Mouse (Mus musculus) megakaryocyte, adult 5-6 weeks (primary cell): ENCODE measurements around the gene Tbx2. TPM values are rescaled to one million over a fixed set of nuclear protein-coding genes. Genes with fewer than 3 reads are reported as not detected.

Source experiments
- ATAC-seq: 2 replicates; pipeline ENCODE4 v1.8.0; 2016; ENCODE audit warnings: mild to moderate bottlenecking, inconsistent platforms; ENCODE audit not compliant: poor library complexity, severe bottlenecking
- total RNA-seq, 2 experiments: library from RNA; stranded (forward) in 1 of 2; stranded (reverse) in 1 of 2; fragments of 153-499, 151-499 nt in 1 of 2; fragments of 221-1000, 200-1000 nt in 1 of 2; gene quantifications; 2 replicates each; pipeline versions ENCODE4 v1.2.3 to v1.2.4; 2015 to 2017

Gene Tbx2
- total RNA-seq, 2 experiments from 2014 or later: 0.04 TPM; not detected in 1

DNA sequence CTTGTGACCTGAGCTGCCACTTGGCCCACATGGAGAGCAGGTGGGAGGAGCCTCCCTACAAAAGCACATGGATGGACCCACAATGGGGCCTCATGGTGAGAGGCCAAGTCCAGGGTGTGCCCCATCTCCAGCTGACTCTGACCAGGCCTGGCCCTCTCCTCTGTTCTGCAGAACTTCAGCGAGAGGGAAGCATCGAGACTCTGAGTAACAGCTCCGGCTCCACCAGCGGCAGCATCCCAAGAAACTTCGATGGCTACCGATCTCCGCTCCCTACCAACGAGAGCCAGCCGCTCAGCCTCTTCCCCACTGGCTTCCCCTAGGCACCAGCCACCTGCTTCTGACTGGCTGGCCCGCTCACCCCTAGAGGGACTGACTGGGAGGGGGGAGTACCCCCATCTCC, 7.3 kb upstream of the Tbx2 start:
- ATAC-seq: no peak

DNA sequence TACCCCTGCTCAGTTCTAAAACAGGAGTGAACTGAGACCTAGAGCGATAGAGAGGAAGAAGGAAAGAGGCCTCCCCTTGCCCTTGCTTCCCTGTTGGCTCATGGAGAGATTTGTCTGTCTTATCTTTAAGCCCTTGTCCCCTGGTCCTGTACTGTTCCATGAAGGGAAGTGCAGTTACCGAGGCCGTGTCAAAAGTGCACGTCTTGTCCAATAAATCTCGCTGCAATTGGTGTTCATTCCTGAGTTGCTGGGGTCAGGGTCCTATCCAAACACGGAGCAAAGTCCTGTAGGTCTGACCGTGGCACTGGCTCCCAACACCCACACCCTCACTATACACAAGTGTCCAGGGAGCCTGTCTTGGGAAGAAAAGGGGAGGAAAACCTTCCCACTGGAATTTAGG, 6.5 kb upstream of the Tbx2 start:
- ATAC-seq: no peak

DNA sequence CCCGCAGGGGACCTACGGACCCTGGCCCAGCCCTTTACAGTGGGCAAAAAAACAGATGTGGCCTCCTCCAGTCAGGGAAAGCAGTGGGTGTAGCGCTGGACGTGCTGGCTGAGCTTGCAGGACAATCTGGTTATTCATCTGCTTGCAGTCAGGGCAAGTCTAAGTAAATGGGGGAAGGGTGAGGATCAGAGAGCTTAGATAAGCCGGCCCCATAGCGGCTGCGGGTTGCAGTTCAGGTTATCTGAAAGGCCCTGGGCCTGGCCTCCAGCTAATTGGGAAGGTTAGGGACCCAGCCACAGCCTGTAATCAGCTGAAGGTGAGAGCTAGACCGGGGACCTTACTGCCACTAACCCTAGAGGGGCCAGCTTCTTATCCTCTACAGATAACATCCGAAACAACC, 5.0 kb upstream of the Tbx2 start:
- ATAC-seq: no peak

DNA sequence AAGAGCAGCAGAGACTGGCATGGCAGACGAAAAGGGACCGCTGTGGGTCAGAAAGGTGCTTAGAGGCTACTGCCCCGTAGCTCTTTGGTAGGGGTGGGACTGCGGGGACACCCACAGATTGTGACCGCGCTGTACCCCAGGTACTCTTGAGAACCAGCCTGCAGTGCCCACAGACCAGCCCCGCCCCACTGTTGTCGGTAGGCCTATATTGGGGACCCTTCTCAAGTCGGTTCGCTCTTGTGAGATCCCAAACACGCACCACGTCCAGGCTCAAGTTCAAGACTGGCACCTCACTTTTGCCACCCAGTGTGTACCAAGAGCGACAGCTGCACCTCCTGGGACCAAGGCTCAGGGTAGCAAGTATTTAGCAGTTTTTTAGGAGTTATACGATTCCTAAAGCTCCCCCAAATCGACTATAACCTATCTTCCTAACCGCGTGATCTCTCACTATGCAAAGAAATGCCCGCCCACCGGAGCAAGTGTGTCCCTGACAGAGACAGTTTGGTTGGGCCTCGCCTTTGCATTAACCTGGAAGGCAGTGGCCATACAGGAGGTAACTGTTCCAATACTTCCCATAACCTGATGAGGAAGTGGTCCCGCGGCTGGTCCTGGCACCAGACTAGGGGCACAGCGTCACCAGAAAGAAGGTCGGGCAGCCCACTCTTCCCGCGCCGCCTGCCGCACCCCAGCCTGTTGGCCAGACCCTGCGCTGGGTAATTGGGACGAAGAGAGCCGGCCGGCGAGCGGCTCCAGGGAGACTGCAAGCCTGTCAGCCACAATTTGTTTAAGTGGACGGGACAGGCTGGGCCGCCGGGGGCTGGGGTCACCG, 3.4 kb upstream of the Tbx2 start:
- ATAC-seq: no peak

DNA sequence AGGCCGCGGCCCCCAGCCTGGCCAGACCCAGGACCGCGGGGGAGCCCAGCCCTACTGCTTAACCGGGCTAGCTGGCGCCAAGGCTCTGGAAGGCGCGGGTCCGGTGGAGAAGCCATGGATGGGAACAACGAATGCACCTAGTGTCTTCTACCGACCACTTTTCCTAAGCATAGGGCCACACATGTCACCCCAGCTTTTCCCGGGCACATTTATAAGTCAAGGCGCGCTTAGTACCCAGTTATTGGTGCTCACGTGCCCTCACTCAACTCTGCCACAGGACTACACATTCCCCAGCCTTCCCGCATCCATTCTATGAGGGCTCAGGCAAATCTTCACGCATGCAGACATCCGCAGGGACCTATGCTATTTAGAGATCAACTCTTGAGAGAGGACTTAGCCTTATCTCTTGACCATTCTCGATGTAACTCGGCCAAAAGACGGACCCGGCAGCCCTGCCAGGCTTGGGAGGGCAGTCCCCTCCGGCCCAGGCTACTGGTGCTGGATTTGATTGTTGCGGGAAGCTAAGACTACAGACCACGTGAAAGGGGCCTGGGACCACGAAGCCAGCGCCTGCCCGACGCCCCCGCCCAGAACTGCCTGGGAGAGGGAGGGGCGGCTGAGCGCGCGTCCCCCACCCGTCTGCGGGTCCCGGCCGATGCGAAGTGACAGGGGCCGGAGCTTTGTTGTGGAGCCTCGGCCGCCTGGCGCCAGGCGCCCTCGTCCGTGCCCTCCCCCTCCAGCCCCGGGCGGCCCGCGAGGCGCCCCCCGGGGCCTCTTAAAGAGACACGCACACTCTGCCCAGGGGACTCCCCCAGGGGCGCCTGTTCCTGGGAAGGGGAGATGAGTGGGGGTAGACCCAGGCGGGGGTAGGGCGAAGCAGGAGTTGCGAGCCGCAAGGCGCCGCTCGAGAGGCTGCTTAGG, 2.6 kb upstream of the Tbx2 start:
- ATAC-seq: no peak

DNA sequence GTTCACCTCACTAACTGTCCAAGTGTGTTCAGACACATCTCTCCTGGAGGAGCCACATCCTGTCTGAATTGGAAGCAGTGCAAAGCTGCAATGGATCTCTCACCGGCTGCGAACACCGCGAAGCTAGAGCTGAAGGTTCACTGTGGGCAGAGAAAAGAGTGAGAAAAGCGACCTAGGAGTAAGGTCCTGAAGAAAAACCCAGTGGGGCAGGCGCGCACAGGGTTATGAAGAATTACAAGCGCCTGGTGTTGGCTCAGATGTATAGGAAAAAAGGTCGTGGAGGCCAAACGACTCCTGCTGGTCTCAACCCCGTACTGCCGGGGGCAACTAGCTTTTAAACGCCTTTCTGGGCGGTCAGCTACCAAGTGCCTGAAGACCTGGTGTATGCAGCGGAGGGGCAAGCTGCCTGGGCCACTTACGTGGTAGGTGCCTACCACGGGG, 1.4 kb upstream of the Tbx2 start:
- peak; percentile 26; the same call in 1 of the 2 replicates for ATAC-seq

DNA sequence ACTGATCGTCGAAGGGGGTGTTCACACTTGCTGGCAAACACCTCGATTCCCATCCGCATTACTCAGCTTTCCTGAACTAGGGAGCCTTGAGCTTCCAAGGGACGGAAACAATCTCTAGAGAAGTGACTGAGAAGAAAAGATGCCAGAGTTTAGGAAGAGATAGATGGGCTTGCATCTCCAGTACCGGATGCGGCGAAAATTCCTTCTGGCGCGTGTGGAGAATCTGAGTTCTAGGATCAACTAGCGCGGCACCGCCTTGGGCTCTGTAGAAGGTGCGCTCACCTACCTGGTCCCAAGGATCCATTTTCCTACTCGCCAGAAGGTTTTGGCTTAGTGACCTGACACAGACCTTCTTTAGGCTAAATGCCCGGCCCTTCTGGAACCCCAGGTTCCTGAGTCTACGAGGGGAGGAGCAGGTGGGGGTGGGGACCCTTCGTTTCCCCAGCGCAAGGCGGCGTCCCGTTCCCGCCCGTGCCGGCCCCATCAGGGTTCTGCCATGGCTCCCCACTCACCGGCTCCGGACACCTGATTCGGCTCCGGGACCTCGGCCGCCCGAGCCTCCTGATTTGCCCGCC, 608 bp upstream of the Tbx2 start:
- ATAC-seq: no peak

DNA sequence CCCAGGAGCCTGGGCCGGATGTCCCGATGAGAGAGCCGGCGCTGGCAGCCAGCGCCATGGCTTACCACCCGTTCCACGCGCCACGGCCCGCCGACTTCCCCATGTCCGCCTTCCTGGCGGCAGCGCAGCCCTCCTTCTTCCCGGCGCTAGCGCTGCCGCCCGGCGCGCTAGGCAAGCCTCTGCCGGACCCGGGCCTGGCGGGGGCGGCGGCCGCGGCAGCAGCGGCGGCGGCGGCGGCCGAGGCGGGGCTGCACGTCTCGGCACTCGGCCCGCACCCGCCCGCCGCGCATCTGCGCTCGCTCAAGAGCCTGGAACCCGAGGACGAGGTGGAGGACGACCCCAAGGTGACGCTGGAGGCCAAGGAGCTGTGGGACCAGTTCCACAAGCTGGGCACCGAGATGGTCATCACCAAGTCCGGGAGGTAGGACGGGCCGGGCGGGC, 750 bp downstream of the Tbx2 start:
- ATAC-seq: 0 out of 2 replicates have a peak, but pooled peaks have one; percentile 30

DNA sequence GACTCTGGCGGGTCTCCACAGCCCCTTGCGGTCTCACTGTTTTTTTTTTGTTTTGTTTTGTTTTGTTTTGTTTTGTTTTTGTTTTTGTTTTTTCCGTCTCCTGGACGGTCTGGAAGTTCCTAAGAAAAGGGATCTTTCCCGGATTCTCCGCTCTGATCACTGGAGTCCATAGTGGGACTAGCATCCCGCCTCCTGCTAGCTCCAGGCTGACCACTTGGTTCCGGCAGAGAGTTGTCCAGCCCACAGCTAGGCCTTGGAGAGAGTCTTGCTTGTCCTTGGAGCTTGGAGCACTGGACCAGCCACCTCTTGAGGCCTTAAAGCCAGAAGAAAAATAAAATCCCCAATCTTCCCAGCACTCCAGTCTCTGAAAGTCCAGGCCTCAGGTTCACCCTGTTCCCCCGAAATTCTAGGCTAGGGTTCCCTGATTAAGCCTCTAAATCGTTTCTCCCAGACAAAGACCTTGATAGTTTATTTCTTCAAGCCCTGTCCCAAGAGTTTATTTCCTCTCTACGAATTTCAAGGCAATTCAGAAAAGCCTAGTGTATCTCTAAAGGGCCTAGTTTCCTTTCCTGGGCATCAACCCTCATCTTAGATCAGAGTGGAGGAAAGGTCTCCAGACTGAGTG, 1.5 kb downstream of the Tbx2 start:
- ATAC-seq: no peak

DNA sequence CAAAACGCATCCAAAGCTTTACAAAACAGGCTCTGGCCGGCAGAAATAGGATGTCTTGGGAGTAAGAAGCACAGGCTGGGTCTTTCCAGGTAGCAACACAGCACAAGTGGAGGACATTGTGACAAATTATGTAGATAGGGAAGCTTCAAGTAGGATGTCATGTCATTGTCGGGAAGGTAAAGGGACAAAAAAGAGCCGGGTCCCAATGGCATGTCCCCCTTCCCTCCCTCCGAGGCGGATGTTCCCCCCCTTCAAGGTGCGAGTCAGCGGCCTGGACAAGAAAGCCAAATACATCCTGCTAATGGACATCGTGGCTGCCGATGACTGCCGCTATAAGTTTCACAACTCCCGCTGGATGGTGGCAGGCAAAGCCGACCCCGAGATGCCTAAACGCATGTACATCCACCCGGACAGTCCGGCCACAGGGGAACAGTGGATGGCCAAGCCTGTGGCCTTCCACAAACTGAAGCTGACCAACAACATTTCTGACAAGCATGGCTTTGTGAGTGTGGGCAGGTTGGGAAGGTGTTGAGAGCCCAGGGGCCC, 2.1 kb downstream of the Tbx2 start:
- no peak for ATAC-seq

DNA sequence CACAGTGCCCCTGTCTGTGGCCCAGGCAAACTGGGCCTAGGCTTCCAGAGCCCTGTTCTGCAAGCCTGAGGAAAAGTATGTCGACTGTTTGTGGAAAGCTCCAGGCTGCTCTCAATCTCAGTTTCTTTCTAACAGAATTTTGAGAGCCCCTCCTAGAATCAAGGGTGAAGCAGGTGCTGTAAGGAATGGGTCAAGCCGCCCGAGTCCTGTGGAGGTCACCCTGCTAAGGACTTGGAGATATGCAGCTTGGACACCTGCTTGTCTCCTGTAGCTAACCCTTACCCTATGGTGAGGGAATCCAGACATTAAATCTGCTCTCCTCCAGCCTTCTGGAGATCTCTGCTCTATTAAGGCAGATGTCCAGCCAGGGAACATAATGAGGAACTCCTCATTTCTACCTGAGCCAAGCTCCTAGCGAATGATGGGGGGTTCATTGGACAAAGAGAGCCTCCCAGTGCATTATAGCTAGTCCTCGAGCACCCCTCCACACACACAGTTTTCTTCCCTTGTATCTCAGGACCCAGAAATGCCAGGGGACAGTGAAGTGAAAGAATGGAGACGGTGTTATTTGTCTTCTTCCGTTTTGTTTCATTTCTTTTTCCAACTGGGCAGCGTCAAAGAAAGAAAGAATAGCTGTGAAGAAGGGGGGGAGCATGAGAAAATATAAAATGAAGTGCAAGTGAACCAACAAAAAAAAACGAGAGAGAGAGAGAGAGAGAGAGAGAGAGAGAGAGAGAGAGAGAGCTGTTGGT, 2.8 kb downstream of the Tbx2 start:
- ATAC-seq: no peak

DNA sequence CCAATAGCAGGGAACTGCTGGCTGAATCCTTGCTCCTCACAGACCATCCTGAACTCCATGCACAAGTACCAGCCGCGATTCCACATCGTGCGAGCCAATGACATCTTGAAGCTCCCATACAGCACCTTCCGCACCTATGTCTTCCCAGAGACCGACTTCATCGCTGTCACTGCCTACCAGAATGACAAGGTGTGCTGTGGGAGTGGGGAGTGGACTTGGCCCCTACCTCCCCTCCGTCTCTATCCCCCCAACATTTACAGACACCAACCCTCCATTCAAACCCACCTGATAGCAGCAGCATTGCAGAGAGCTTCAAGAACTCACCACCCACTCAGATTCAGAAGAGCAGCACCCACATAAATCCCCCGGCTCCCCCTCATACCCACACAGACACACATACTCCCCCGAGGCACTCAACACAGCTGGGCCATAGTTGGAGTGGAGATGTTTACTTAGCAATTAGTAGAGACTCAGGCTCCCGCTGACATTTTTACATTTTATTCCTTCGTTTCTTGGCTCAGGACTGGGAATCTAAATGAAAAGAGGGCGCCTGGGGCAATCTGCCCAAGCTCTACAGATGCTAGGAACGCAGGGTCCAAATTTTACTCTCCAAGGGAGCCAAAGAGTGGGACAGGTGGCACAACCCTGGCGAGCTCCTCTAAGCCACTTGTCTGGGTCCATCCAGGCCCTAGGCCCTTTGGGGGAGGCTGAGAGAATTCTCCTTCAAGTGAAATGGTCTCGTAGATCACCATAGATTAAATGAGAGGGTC, 3.6 kb downstream of the Tbx2 start:
- no peak for ATAC-seq

DNA sequence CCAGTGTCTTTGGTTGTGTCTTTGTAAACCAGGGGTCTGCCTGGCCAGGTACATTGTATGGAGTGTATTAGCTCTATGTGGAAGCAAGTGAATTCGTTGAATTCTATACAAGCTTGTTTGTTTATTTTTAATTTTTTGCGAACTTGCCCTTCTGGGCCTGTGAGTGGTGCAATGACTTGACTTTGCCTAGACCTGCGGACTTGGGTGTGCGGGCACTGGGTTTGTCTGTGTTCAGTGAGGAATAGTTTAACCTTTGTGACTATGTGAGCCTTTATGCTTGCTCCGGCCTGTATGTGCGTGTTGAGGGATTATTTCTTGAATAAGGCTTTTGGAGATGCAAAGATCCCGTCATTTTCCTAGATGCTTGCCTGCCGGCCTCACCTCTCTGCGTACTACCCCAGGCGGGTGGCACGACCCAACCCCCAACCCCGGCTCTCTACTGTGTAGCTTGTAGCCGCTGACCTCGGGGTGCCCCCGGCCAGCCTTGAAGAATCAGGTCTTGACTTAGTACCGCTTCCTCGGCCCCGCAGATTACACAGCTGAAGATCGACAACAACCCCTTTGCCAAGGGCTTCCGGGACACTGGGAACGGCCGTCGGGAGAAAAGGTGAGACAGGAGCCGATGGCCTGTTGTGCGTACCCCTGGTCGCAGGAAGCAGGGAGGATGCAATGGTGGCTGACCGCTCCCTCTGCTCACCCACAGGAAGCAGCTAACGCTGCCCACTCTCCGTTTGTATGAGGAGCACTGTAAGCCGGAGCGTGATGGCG, 4.4 kb downstream of the Tbx2 start:
- ATAC-seq: no peak

DNA sequence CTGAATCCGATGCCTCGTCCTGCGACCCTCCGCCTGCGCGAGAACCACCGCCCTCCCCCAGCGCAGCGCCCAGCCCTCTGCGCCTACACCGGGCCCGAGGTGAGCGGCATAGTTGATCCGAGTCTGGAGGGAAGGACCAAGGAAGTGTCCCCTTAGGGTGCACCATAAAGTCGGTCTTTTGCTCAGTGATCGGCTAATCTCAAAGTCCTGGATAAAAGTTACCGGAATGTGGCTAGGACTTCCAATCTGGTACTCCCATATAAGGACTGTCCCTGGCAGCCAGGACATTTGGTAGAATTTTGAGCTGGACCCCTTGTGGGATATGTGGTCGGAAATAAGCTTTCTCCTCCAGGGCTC, 4.9 kb downstream of the Tbx2 start:
- ATAC-seq: no peak

DNA sequence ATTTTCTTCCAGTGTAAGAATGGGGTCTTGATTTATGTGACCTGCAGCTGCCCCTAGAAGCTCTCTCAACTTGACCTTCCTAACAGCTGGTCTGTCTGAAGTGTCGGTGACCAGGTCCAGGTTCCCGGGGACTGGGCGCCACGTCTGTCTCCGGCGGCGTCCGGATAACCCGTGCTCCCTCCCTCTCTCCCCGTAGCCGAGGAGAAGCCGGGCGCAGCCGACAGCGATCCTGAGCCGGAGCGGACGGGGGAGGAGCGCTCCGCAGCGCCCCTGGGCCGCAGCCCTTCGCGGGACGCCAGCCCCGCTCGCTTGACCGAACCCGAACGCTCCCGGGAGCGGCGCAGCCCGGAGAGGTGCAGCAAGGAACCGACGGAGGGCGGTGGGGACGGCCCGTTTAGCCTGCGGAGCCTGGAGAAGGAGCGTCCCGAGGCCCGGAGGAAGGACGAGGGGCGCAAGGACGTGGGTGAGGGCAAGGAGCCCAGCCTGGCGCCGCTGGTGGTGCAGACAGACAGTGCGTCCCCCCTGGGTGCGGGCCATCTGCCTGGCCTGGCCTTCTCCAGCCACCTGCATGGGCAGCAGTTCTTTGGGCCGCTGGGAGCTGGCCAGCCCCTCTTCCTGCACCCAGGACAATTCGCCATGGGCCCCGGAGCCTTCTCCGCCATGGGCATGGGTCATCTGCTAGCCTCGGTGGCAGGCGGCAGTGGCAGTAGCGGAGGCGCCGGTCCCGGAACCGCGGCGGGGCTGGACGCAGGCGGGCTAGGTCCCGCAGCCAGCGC, 5.5 kb downstream of the Tbx2 start:
- ATAC-seq: no peak

DNA sequence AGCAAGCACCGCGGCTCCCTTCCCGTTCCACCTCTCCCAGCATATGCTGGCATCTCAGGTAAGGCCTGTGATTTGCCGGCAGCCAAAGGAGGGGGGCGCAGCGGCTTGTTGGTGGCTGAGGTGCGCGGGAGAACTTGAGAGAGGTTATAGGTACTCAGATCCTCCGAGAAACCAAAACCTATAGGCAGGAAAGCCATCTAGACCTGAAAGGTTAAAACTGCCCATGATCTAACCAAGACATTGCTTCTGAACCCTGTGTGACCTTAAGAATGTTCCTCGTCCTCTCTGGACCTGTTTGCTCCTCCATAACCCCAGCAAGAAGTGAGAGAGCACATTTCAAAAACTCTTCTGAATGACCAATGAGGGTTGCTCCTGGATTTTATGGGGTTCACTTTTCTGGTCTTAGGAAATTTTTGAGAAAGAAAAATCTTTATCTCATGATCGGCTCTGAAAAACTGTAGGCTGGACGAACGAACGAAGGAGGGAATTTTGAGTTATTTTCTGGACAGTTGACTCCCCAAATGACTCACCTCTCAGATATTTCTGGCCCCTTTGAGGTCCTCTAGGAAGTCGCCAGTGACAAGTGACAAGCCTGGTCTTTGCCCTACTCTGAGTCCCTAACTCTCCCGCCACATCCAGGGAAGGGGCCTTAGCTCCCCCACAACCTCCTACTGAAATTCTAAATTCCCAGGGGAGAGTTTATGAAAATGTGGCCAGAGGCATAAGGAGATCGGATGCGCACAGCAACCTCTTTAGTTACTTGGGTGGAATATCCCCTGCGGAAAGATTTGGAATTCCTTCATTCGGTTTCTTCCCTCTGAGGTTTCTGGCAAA, 6.3 kb downstream of the Tbx2 start:
- ATAC-seq: no peak
